Mouse (Mus musculus) E14TG2a.4 (cell line): ENCODE data around the gene Chd3.

ENCODE experiments used
- CTCF ChIP-seq: conservative IDR thresholded peaks from 2 replicates; pipeline ENCODE4 v1.5.1; 2014; ENCODE audit warnings: low read length
- NANOG ChIP-seq: IDR thresholded peaks from 2 replicates; pipeline ENCODE4 v1.6.1; 2014; ENCODE audit warnings: borderline replicate concordance, low read length, mixed read lengths

- no peak for TF ChIP-seq CTCF
- no peak for TF ChIP-seq NANOG
Measured at GRCm38 (mm10) chr11:69305291-69305690, 63.9 kb downstream of the Chd3 start.
